In genomic region chr7:45181540-45181939, GRCm38 (mm10) we compare ENCODE assay signal across 8 mouse cellular contexts. TPM values are rescaled to one million over a fixed set of nuclear protein-coding genes. Genes with fewer than 3 reads are reported as not detected.
DNase-seq lines count a peak whose midpoint lies in the region; ATAC-seq and TF ChIP-seq lines count a peak whose summit lies in the region.

No protein-coding gene starts in this region.

- no peaks in the 10 kb centered on the region for H3K36me3 ChIP-seq in lung, embryonic 16.5 days (ENCODE audit: control insufficient read depth, insufficient read depth, low read length)
- no peaks in the 10 kb centered on the region for H3K36me3 ChIP-seq in forebrain, postnatal 0 days (ENCODE audit: insufficient read depth)
- H3K36me3 ChIP-seq in liver, embryonic 12.5 days, result no peaks in the 10 kb centered on the region
- H3K36me3 ChIP-seq in stomach, postnatal 0 days (ENCODE audit: control insufficient read depth, insufficient read depth, low read length), result no peaks in the 10 kb centered on the region

- no peak for TF ChIP-seq CTCF in lung, adult 2 months (IDR thresholded peaks at IDR 0.05; ENCODE audit: insufficient read depth, low read length)
- peak; percentile 32; the same call in 1 of the 2 replicates for TF ChIP-seq CTCF in forebrain, postnatal 0 days (IDR thresholded peaks at IDR 0.05; ENCODE audit: low read depth)
- TF ChIP-seq CTCF in stomach, postnatal 0 days (IDR thresholded peaks at IDR 0.05; ENCODE audit: low read depth), result no peak; the same call in 1 of the 2 replicates

- TF ChIP-seq EP300 in stomach, postnatal 0 days (optimal IDR thresholded peaks at IDR 0.05), result no peak

- no peaks in the 10 kb centered on the region for H3K9me3 ChIP-seq in lung, embryonic 16.5 days (ENCODE audit: control insufficient read depth, low read length)
- no peaks in the 10 kb centered on the region for H3K9me3 ChIP-seq in forebrain, postnatal 0 days (ENCODE audit: low read length)
- H3K9me3 ChIP-seq in liver, embryonic 12.5 days (replicated peaks), result no peaks in the 10 kb centered on the region
- H3K9me3 ChIP-seq in stomach, postnatal 0 days (ENCODE audit: control insufficient read depth, low read length), result no peaks in the 10 kb centered on the region

- peaks cover 95% of the 10 kb centered on the region for H3K27me3 ChIP-seq in lung, embryonic 16.5 days (ENCODE audit: control insufficient read depth, insufficient read depth, low read depth, low read length)
- H3K27me3 ChIP-seq in forebrain, postnatal 0 days (ENCODE audit: insufficient read depth, low read length), result peaks cover 81% of the 10 kb centered on the region
- H3K27me3 ChIP-seq in liver, embryonic 12.5 days (replicated peaks), result peaks cover 100% of the 10 kb centered on the region
- peaks cover 29% of the 10 kb centered on the region; the same call in 1 of the 2 replicates for H3K27me3 ChIP-seq in stomach, postnatal 0 days (ENCODE audit: control insufficient read depth, insufficient read depth, low read length)

- no peak for ATAC-seq in lung, embryonic 16.5 days (ENCODE audit: low read depth)
- no peak for ATAC-seq in forebrain, postnatal 0 days
- no peak for ATAC-seq in liver, embryonic 12.5 days
- 0 out of 2 replicates have a peak, but pooled peaks have one; percentile 16 for ATAC-seq in stomach, postnatal 0 days (ENCODE audit: low FRiP score, low TSS enrichment)

- TF ChIP-seq POLR2A in lung, adult 2 months (IDR thresholded peaks at IDR 0.05; ENCODE audit: borderline replicate concordance, extremely low read depth, low read depth, low read length), result no peak

- H3K4me2 ChIP-seq in lung, embryonic 16.5 days (ENCODE audit: low read depth, low read length), result peak overlapping the region; percentile 64; the same call in 1 of the 2 replicates
- peak overlapping the region; percentile 57 for H3K4me2 ChIP-seq in forebrain, postnatal 0 days (ENCODE audit: low read depth)
- H3K4me2 ChIP-seq in liver, embryonic 12.5 days, result peak overlapping the region; percentile 69
- H3K4me2 ChIP-seq in stomach, postnatal 0 days (replicated peaks; ENCODE audit: low read depth), result no peak overlapping the region

- DNase-seq in lung, adult 2 months, result no peak
- DNase-seq in forebrain, postnatal 0 days, result no peak
- peak; percentile 60 for DNase-seq in stomach, postnatal 0 days (ENCODE audit: low spot score)
- no peak for DNase-seq in spleen, postnatal 14 days (ENCODE audit: low spot score in 2 of 2)
- no peak for DNase-seq in thymus, postnatal 0 days (ENCODE audit: low spot score)
- no peak for DNase-seq in cerebellum, adult 11 months

- no peak overlapping the region for H3K4me3 ChIP-seq in lung, embryonic 16.5 days (ENCODE audit: low read length)
- H3K4me3 ChIP-seq in lung, adult 2 months (replicated peaks; ENCODE audit: extremely low read depth, low read depth, low read length), result no peak overlapping the region
- H3K4me3 ChIP-seq in forebrain, postnatal 0 days (ENCODE audit: low read depth, low read length), result peak overlapping the region; percentile 37
- peak overlapping the region; percentile 47 for H3K4me3 ChIP-seq in liver, embryonic 12.5 days
- H3K4me3 ChIP-seq in stomach, postnatal 0 days (ENCODE audit: low read depth, low read length), result peak overlapping the region; percentile 15; the same call in 1 of the 2 replicates

- H3K4me1 ChIP-seq in lung, embryonic 16.5 days (replicated peaks; ENCODE audit: control insufficient read depth, insufficient read depth, low read length), result peaks cover 5% of the 10 kb centered on the region
- H3K4me1 ChIP-seq in lung, adult 2 months (ENCODE audit: control insufficient read depth, insufficient read depth, low read length), result no peaks in the 10 kb centered on the region; the same call in 1 of the 2 replicates
- no peaks in the 10 kb centered on the region for H3K4me1 ChIP-seq in forebrain, postnatal 0 days (ENCODE audit: insufficient read depth)
- H3K4me1 ChIP-seq in liver, embryonic 12.5 days, result peaks cover 18% of the 10 kb centered on the region
- H3K4me1 ChIP-seq in stomach, postnatal 0 days (replicated peaks; ENCODE audit: control insufficient read depth, insufficient read depth), result peaks cover 3% of the 10 kb centered on the region

- no peak overlapping the region for H3K27ac ChIP-seq in lung, embryonic 16.5 days (ENCODE audit: low read length)
- no peak overlapping the region for H3K27ac ChIP-seq in forebrain, postnatal 0 days (ENCODE audit: low read depth, low read length)
- no peak overlapping the region for H3K27ac ChIP-seq in liver, embryonic 12.5 days
- H3K27ac ChIP-seq in stomach, postnatal 0 days (replicated peaks), result no peak overlapping the region

- H3K9ac ChIP-seq in lung, embryonic 16.5 days (ENCODE audit: low read length), result no peak overlapping the region
- H3K9ac ChIP-seq in forebrain, postnatal 0 days, result no peak overlapping the region
- no peak overlapping the region for H3K9ac ChIP-seq in liver, embryonic 12.5 days
- no peak overlapping the region for H3K9ac ChIP-seq in stomach, postnatal 0 days (ENCODE audit: low read length)

- WGBS in lung, embryonic 16.5 days, result 4% methylated on average over 35 of the region's 35 CpGs
- 3% methylated on average over 35 of the region's 35 CpGs for WGBS in lung, adult 2 months
- 3% methylated on average over 34 of the region's 35 CpGs for WGBS in forebrain, postnatal 0 days
- 8% methylated on average over 34 of the region's 35 CpGs for WGBS in liver, embryonic 12.5 days (ENCODE audit: insufficient replicate concordance)
- WGBS in stomach, postnatal 0 days, result 4% methylated on average over 34 of the region's 35 CpGs

RNA-seq across cellular contexts. Expression of gene Pth2, which starts 0.7 kb away (rescaled TPM):
- not detected in 2 replicates for polyA plus RNA-seq in lung, embryonic 16.5 days (2015; fragmentation: Nextera tagmentation; extraction: Ambion mirVana)
- polyA plus RNA-seq in lung, adult 2 months (2012; rRNA removed), result not detected in 2 replicates
- total RNA-seq in forebrain, postnatal 0 days (2014; rRNA removed), result not detected in 2 replicates
- 0.34 and 0.48 TPM in 2 replicates for polyA plus RNA-seq in forebrain, postnatal 0 days (2015; fragmentation: Nextera tagmentation; extraction: Ambion mirVana)
- not detected in 2 replicates for polyA plus RNA-seq in liver, embryonic 12.5 days (2016; fragmentation: Nextera tagmentation; extraction: Ambion mirVana)
- polyA plus RNA-seq in stomach, postnatal 0 days (2015; fragmentation: Nextera tagmentation; extraction: Ambion mirVana), result not detected in 2 replicates
- polyA plus RNA-seq in thymus, postnatal 0 days (2015; fragmentation: Nextera tagmentation; extraction: Ambion mirVana), result not detected in 2 replicates

RNA-seq across cellular contexts. Expression of gene Gfy, which starts 2.2 kb away (rescaled TPM):
- polyA plus RNA-seq in lung, embryonic 16.5 days (2015; fragmentation: Nextera tagmentation; extraction: Ambion mirVana), result not detected in 2 replicates
- 0.44 and 0.53 TPM in 2 replicates for polyA plus RNA-seq in lung, adult 2 months (2012; rRNA removed)
- total RNA-seq in forebrain, postnatal 0 days (2014; rRNA removed), result not detected in 2 replicates
- polyA plus RNA-seq in forebrain, postnatal 0 days (2015; fragmentation: Nextera tagmentation; extraction: Ambion mirVana), result 0.21 TPM in 1 of 2 replicates, not detected in the other
- polyA plus RNA-seq in liver, embryonic 12.5 days (2016; fragmentation: Nextera tagmentation; extraction: Ambion mirVana), result not detected in 2 replicates
- polyA plus RNA-seq in stomach, postnatal 0 days (2015; fragmentation: Nextera tagmentation; extraction: Ambion mirVana), result not detected in 2 replicates
- polyA plus RNA-seq in thymus, postnatal 0 days (2015; fragmentation: Nextera tagmentation; extraction: Ambion mirVana), result not detected in 2 replicates

RNA-seq across cellular contexts. Expression of gene Slc17a7, which starts 17.8 kb away (rescaled TPM):
- polyA plus RNA-seq in lung, embryonic 16.5 days (2015; fragmentation: Nextera tagmentation; extraction: Ambion mirVana), result 0.34 and 0.99 TPM in 2 replicates
- 2.4 and 2.7 TPM in 2 replicates for polyA plus RNA-seq in lung, adult 2 months (2012; rRNA removed)
- total RNA-seq in forebrain, postnatal 0 days (2014; rRNA removed), result 71.4 and 87.5 TPM in 2 replicates
- polyA plus RNA-seq in forebrain, postnatal 0 days (2015; fragmentation: Nextera tagmentation; extraction: Ambion mirVana), result 47.6 and 50.3 TPM in 2 replicates
- not detected in 2 replicates for polyA plus RNA-seq in liver, embryonic 12.5 days (2016; fragmentation: Nextera tagmentation; extraction: Ambion mirVana)
- 0.07 TPM in 1 of 2 replicates, not detected in the other for polyA plus RNA-seq in stomach, postnatal 0 days (2015; fragmentation: Nextera tagmentation; extraction: Ambion mirVana)
- polyA plus RNA-seq in thymus, postnatal 0 days (2015; fragmentation: Nextera tagmentation; extraction: Ambion mirVana), result 0.06 TPM in 1 of 2 replicates, not detected in the other

RNA-seq across cellular contexts. Expression of gene Ccdc155, which starts 23.2 kb away (rescaled TPM):
- 1.3 TPM in 2 replicates for polyA plus RNA-seq in lung, embryonic 16.5 days (2015; fragmentation: Nextera tagmentation; extraction: Ambion mirVana)
- 3.3 and 4.1 TPM in 2 replicates for polyA plus RNA-seq in lung, adult 2 months (2012; rRNA removed)
- 0.14 and 0.46 TPM in 2 replicates for total RNA-seq in forebrain, postnatal 0 days (2014; rRNA removed)
- polyA plus RNA-seq in forebrain, postnatal 0 days (2015; fragmentation: Nextera tagmentation; extraction: Ambion mirVana), result 0.35 and 0.97 TPM in 2 replicates
- polyA plus RNA-seq in liver, embryonic 12.5 days (2016; fragmentation: Nextera tagmentation; extraction: Ambion mirVana), result 0.07 and 0.13 TPM in 2 replicates
- polyA plus RNA-seq in stomach, postnatal 0 days (2015; fragmentation: Nextera tagmentation; extraction: Ambion mirVana), result 0.07 and 0.13 TPM in 2 replicates
- 0.20 and 0.37 TPM in 2 replicates for polyA plus RNA-seq in thymus, postnatal 0 days (2015; fragmentation: Nextera tagmentation; extraction: Ambion mirVana)

RNA-seq across cellular contexts. Expression of gene Aldh16a1, which starts 27.2 kb away (rescaled TPM):
- 55.4 and 57.4 TPM in 2 replicates for polyA plus RNA-seq in lung, embryonic 16.5 days (2015; fragmentation: Nextera tagmentation; extraction: Ambion mirVana)
- 48.6 and 58.5 TPM in 2 replicates for polyA plus RNA-seq in lung, adult 2 months (2012; rRNA removed)
- 10.2 and 14.2 TPM in 2 replicates for total RNA-seq in forebrain, postnatal 0 days (2014; rRNA removed)
- polyA plus RNA-seq in forebrain, postnatal 0 days (2015; fragmentation: Nextera tagmentation; extraction: Ambion mirVana), result 13.3 TPM in 2 replicates
- polyA plus RNA-seq in liver, embryonic 12.5 days (2016; fragmentation: Nextera tagmentation; extraction: Ambion mirVana), result 35.9 and 41.2 TPM in 2 replicates
- polyA plus RNA-seq in stomach, postnatal 0 days (2015; fragmentation: Nextera tagmentation; extraction: Ambion mirVana), result 24.6 and 25.6 TPM in 2 replicates
- polyA plus RNA-seq in thymus, postnatal 0 days (2015; fragmentation: Nextera tagmentation; extraction: Ambion mirVana), result 41.6 and 43.3 TPM in 2 replicates

Comparison
In these comparisons a context has a peak if more than half of its experiments do, and no peak if none do; other contexts are left out.
1. H3K4me3 ChIP-seq: peak in forebrain, postnatal 0 days (single experiment), liver, embryonic 12.5 days (single experiment) and stomach, postnatal 0 days (single experiment); none in lung, embryonic 16.5 days (single experiment) and lung, adult 2 months (single experiment).
2. RNA of gene Slc17a7, which starts 17.8 kb away (polyA plus RNA-seq): 47.6 to 50.3 TPM in forebrain, postnatal 0 days; 2.4 to 2.7 TPM in lung, adult 2 months, 0.34 to 0.99 TPM in lung, embryonic 16.5 days, 0.06 TPM in thymus, postnatal 0 days, not detected in liver, embryonic 12.5 days and 0.07 TPM in stomach, postnatal 0 days; every median in the first group is over 10 times any median in the second.